Mouse (Mus musculus) lung, postnatal 25 days (tissue): Measurements from ENCODE around the gene Rbfox1.

Source experiments
- DNase-seq: peaks from one replicate; pipeline ENCODE4 v3.0.0; 2022; ENCODE audit warnings: low spot score

Rbfox1 gene

DNA sequence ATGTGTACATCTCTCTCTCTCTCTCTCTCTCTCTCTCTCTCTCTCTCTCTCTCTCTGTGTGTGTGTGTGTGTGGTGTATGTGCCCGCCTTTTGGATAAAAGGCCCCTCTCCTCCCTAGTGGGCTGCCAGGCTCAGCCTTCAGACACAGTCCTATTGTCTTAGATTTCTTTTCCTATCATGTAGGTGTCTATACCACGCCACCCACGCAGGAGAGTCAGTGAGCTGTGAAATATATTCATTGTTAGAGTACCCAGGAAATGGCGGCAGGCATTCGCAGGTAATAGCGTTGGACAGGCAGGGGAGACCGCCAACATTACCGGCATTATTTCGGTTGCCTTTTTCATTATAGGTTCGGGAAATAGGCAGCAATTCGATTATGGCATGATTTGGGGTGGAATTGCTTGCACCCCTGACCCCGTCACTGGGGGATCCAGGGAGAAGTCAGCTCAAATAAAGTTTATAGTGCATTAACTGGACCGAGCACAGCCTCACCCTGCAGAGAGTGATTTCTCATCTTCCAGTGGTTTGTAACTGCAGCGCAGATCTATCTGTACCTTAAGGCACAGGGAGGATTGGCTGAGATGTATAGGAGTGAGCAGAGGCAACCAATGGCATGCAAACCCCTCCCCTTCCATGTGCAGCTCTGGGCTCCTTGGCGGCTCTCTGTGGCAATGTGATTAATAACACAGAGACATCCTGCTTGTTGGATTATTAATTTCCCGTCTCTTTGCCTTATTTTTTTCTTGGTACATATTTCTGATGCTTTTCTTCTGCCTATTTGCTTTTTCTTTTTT, 1264.1 kb downstream of the Rbfox1 start:
- no peak for DNase-seq

DNA sequence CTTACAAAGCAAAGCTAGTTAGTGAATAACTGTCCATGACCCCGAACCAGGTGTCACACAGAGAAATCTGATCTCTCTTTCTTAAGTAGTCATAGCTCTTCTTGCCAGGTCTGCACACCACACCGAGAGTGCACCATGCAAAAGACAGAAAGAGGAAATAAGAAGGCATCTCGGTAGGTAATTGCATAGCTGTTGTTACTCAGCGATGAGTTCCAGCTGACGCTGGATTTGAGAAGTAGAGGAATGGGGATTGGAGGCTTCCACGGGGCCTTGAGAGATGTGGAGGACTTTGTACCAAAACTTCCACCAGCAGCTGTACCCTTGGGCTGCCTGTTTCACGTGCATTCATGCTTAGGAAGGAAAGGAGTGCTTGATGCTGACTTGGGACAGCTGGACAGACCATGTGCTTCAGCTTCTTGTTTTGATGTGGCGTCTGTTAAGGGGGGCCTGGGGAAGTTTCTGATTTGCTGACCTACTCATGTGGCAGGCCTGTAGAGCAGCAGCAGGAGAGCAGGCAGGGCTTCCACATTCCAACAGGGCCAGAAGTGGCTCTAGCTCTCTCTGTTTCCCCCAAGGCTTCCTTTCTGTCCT, 1265.1 kb downstream of the Rbfox1 start:
- peak; percentile 27 for DNase-seq

DNA sequence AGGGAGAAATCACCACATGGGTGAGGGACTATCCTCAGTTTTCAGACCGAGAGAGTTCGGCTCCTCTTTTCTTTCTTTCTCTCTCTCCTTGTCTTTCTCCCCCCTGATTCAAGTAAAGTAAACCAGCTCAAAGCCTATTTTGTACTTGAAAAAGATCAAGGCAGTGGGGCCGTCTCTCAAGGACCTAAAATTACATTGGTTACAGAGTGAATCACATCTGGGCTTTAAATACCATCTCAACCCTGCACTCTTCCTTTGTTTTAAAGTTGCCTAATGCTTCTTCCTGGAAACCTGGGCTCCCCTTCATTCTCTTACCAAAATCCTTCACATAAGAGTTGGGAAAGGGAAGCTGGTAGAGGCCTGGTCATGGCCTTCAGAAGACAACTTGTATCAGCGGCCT, 1267.2 kb downstream of the Rbfox1 start:
- DNase-seq = no peak

DNA sequence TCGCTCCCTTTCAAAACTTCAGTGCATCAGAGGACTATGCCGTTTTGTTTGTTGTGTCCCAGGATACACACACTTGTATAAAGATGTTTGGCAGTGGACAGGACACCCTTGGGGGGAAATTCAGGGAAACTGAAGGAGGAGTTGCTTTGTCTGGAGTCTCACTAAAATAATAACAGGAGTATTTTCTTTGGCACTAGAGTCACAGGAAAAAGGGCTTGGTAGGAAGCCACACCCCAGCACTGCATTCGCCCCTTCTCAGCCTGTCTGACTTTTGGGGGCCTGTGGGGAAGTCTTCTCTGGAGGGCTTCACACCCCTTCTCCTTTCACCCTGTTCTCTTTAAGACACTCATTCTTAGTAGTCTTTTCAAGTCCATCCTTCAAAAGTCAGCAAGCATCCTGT, 1269.5 kb downstream of the Rbfox1 start:
- DNase-seq = no peak

DNA sequence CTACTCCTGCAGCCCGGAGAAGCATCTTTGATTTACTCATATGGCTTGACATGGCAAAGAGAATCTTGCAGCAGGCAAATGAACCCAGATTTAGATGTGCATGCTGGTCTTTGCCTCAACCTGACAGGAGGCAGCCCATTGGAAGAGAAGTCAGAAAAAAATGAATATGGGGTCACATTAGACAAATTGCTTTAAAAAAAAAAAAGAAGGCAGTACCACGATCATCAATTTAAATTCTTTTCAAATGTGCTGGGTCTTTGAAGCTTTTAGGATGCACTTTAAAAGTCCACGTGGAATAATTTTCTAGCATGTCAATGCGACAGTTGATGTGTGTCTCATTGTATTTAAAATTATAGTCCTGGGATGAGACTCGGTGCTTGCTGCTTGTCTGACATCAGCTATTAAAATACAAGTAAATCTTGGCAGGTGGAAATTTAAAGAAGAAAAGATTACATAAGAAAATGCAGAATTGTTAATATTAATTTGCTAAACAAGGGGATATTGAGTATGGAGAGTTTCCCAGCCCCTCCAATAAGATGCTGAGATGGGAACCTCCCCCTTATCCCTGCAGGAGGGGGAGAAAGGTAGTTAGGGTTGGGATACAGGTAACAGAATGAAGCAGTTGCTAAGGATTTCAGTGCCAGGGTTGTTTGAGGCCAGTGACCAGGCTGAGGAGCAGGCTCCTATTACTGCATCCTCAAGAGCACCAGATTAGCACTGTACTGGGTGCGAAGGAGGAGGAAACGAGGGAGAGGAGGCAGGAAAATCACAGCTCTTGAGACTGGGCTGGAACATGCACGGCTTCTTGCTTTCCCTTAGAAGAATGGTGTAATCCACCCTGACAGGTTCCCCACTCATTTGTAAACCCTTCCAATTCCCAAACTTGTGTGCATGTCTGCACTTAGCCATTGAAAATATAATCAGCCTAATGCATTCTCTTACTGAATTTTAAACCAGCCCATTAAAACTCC, 1274.0 kb downstream of the Rbfox1 start:
- no peak for DNase-seq

DNA sequence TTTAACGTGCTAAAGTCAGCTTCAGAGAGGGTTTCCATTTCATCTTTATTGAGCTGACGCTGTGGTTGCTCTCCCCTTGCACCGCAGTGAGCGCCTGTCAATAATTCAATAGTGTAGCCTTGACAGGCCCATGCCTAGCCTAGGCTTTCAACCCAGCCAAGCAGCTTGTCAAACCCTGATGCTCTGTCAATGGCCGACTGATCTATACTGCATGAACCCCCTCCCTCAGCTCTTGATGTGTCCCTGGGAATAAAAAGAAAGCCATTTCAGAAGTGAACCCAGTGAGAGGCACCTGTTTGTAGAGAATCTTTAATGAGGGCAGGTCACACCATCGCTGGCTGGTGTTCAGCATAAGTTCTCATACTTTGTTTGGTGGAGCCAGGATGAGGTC, 1274.7 kb downstream of the Rbfox1 start:
- no peak for DNase-seq

DNA sequence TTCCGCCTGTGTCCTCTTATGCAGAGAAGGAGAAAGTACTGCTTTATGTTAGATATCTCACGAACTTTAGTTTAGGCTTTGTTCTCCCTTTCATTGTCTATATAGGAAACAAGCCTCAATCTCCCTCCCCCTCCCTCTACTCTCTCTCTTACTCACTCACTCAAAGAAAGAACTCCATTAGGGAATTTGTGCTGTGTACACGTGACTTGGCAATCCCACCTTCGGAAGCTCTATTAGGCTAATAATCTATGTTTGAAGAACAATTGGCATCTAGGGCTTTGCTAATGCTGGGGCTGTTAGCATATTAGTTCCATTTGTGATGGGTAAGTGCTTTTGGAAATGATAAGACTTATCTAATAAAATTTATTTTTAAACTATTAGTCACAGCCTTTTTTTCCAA, 1277.0 kb downstream of the Rbfox1 start:
- DNase-seq = no peak

DNA sequence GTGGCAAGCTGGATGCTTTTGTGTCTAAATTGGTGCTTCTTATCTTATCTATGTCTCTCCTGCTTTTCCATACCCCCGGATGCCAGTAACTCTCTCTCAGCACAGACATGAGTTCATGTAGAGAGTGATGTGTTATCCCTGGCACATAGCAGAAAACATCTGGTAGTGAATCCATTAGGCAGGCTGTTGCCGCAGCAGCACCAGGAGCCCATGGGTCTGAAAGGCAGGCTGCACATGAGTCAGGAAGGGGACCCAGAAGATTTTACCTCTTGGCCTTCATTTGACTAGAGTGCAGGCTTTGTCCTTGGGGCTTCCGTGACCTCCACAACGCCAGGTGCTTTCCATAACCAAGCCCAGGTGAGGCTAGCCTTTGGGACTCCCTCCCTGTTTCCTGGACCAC, 1278.5 kb downstream of the Rbfox1 start:
- no peak for DNase-seq

DNA sequence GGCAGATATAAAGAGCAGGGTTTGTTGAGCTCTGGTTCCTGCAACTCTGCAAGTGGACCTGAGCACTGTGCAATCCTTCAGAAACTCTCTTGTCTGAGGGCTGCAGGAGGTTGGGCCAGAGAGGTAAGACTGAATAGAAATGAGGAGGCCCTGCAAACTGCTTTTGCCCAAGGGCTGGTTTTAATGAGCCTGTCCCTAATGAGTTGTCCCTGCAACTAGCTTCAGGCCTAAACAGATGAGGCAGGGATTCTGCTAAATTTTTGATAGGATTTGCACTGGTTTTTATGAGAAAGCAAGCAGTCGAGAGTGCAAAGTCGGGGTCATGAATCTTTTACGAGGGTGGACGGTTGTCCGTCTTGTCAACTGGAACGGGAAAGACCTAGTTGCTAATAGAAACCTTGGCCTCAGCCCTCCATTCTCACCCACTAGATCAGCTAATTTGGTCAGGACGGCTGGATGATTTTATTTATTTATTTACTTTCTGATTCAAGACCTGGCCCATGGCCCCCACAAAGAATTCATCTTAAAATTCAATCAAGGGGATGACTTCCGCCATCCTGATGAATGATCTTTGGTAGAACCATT, 1279.1 kb downstream of the Rbfox1 start:
- no peak for DNase-seq

DNA sequence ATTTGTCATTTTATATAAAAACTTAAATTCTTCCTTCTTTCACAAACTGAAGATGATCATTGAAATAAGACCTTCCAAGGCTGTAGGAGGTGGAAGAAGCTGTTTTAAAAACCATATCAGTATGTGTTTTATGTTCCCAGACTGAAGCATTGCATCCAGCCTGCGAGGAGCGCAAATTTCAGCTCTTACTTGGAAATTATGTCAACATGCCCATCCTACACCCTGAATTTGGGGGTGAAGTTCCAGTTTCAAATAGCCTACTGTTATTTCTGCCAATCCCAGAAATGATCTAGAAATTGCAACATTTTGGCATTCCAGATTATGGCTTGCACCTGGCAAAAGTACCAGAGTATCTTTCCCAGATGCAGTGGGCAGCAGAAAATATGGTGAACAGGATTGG, 1290.8 kb downstream of the Rbfox1 start:
- no peak for DNase-seq

DNA sequence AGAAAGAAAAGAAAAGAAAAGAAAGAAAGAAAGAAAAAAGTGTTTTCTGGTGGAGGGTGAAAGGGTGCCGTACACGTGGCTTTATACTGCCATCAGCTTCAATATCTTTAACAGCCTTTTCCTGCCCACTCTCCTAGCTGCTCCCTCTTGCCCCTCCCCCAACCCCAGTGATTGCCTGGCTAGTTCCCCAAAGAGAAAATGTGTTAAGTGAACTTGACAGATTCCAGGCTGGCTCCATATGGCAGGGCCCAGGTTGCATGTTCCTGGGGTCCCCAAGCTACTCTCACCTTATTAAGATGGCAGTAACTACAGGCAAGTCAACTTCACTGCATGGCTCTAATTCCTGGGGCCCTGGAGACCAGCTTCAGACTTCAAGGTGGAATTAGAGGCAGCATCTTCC, 1302.6 kb downstream of the Rbfox1 start:
- no peak for DNase-seq

DNA sequence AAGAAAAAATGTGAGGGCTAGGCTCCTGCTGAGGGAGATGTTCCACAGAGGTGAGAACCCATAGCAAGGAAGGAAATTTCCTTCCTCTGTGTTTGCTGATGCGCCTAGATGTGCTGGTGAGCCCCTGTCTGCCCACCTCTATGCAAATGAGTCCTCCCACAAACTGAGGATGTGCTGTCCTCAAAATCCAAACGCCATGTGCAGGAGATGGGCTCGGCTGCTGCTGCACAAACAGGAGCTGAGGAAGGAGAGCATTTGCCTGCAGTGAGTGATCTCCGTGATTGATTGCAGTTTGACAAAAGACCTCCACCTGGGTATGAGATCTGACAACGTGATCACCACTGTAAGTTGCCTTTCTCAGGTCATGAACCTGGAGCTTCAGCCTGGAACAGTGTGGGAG, 1308.4 kb downstream of the Rbfox1 start:
- no peak for DNase-seq

DNA sequence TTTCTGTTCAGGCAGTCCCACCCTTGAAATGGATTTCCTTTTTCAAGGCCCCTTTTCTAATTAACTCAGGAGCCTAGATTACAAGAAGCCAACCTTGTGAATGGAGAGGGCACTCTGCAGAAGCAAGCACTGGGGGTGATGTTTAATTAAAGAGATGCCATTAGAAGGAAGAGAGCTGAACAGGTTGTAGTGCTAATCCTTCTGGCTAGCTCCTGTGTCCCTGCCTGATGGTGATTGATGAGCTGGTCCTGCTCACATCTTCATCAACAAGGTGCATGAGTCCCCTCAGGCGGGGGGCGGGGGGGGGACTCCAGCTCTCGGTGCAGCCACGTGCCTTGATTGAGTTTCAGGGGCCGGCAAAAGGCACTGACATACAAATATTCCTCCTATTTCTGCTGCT, 1312.8 kb downstream of the Rbfox1 start:
- DNase-seq = no peak

DNA sequence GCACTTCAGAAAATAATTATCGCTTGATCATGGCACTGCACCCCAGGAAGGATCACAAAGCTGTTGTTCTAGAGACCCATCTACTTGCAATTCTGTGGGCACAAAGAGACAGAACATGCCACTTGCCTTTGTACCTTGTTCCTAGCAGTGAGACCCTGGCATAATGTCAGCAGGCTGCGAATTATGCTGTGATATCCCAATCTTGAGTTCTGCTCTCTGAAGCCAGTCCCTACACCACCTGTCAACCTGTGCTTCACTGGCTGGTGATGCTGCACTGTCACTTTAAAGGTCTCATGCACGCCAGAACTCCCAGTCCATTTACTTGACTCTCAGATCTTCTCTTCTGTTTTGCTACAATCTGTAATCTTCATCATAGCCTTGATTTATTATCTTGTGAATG, 1315.1 kb downstream of the Rbfox1 start:
- no peak for DNase-seq

DNA sequence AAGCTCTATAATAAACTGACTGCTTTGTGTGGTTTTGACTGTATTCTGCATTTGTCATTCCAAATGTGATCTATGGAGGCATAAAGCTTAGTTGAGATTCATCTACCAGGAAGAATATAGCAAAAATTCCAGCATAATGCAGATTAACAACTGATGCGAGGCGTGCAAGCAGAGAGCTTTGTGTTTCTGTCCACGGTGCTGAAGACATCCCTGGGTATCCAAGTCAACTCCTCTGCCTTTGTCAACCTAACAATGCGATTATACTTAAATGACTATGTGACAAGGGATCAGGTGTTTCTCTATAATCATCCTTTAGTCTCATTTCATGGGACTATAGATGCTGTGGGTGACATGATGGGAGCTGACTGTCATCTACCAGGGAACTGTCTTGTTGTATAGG, 1316.7 kb downstream of the Rbfox1 start:
- DNase-seq = no peak

DNA sequence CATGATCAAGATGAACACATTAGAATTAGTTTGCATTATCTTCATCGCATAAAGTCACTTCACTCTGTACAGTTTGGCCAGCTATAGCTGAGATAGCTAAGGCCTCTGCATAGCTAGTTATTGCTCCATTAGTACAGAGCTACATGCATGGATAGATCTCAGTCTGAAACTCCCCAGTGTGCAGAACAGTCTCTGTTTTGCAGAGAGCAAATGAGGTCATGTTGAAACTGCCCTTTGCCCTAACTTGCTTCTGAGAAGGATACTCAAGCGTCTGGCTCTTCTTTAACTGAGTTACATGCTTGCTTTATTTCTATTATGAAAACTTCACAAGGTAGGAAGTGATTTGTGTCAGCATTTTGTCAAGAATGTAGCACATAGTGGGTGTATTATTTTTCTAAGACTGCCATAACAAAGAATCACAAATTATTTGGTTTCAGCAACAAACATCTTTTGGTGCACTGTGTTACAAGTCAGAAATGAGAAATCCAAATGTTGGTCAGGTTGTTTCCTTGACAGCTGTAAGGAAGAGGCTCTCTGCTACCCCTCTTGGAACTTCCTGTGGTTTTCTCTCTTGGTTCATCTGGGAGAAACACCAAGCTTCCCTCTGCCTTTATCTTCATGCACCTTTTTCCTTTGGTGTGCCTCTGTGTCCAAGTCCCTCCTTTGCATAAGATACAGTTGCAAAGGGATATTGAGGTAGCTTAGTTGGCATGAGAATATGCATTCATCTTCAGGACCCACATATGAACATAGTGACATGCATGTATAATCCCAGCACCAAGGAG, 1321.2 kb downstream of the Rbfox1 start:
- DNase-seq = no peak

DNA sequence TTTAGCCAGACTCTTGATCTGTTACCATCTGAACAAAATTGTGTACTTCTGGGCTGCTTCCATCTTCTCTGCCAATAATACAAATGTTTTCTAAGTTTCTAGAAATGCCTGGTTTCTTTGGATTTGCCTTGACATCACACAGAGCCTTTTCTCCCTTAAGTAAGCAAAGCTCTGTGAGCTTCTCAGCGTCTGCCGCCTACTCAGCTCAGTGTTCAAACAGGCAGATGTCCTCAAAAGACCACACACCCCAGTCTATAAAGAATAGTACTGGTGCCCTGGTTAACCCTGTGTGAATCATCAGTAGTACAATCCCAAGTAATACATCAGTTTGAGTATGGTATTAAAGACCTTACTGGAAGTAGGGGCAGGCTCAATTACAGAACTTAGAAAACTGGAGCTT, 1322.4 kb downstream of the Rbfox1 start:
- DNase-seq = no peak

DNA sequence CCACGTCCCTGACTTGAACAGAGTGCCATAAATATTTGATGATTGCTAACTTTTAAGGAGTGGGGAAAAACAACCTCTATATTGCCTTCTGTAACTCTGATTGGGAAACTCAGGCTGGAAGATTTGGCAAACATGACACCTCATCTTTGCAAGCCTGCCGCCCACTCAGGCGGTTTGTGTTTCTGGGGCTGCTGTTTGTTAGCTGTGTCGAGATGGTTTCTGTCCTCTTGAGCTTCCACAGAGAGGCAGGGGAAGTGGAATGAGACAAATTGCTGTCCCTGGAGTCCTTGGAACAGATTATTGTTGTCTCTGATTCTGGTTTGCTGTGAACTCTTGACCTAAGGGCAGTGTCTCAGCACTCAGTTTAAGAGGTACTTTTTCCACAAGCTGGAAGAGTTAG, 1327.6 kb downstream of the Rbfox1 start:
- no peak for DNase-seq

DNA sequence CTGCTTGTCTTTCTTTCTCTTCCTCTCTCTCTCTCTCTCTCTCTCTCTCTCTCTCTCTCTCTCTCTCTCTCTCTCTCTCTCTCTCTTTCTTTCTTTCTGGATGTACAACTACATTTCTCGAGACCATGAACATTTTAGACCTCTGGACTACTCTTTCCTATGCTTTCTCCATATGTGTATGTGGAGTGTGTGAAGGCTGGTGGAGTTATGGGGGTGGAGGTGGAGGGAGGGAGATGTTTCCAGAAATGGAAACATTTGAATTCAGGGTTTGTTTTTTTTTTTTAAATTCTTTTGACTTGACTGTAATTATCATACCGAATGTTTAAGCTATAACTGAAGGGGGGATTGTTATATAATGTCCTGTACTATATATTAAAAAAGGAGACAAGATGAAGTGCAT, 1338.1 kb downstream of the Rbfox1 start:
- DNase-seq = no peak

DNA sequence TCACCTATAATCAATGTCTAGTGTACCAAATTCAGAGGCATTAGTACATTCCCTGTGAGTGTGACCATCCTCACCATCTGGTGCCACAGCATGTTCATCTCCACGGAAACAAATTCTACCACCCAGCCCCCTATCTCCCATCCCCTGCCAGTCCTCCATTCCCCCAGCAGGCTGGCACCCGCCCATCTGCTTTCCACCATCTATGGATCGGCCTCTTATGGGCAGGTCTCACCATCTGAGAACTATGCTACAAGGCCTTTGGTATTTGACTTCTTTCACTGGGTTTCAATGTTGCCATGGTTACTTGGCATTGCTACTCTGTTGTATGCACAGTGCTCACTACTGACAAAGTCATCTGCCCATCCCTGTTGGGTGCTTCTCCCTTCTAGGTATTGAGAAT, 1340.8 kb downstream of the Rbfox1 start:
- DNase-seq = no peak

DNA sequence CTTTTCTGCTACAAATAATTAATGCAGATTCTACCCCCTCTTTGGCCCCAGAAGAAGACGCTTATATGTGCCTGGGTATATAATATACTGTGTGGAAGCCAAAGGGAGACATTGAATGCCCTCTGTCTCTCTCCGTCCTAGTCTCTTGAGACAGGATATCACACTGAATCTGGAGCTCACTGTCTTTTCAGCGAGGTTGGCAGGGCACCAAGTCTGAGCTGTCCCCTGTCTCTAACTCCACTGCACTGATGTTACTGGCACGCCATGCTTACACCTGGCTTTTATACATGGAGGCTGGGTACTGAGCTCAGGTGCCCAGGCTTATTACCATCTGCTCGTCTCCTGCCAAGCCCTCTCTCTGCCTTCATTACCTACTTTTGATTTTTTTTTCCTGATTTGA, 1343.1 kb downstream of the Rbfox1 start:
- DNase-seq = no peak

DNA sequence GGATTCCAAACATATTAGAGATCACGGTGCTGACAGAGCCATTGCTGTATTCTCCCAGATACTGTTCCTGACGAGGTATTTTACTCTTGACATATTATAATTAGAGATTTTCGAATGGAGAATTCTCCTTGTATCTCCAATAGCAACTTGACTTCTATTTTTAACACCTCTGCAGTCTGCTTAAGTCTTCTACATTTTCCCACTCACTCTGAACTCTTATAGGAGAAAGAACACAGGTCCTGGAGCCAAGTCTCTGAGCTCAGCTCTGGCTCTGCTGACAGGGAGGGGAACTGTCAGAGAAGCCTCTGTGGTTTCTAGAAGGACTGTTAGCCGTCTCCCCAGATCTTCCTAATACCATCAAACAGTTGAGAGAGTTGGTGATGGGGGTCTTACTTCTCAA, 1344.1 kb downstream of the Rbfox1 start:
- DNase-seq = no peak
